Mouse (Mus musculus): ENCODE measurements around the gene Atp6v1d. TPM values are rescaled to one million over a fixed set of nuclear protein-coding genes. Genes with fewer than 3 reads are reported as not detected.

Atp6v1d gene
- polyA plus RNA-seq (2021): 86.4 TPM

GRCm38 (mm10) chr12:78861496-78862253 lies at the start of gene Atp6v1d, which contains the start of gene Eif2s1:
Gene Atp6v1d, minus strand, starts transcription at chr12:78861638.
Gene Eif2s1, plus strand, starts transcription at chr12:78861819.
- peak; percentile 97 for DNase-seq (ENCODE audit: low read depth, low spot score)
- POLR2A ChIA-PET: interaction anchor here (0.5 kb wide), 1 partner anchor 247 kb away, joined by 3 read pairs; no protein-coding TSS in a partner anchor
- TF ChIP-seq CTCF (IDR thresholded peaks at IDR 0.05): peak; percentile 97
- CTCF ChIA-PET: interaction anchor here (1.4 kb wide), 1 partner anchor 20 kb away, joined by 3 read pairs; no protein-coding TSS in a partner anchor
- H3K27me3 ChIP-seq: no peaks in the 10 kb centered on the region
- in situ Hi-C loops (cut with MboI; ENCODE audit: low pct_unique_long_range_greater_than_20kb): no loop called here
- ATAC-seq: peak; percentile 97

GRCm38 (mm10) chr12:78910684-78911461 lies 49.4 kb upstream of the Atp6v1d start:
- CTCF ChIA-PET: interaction anchor here (1.2 to 1.3 kb wide), 2 partner anchors 8 to 12 kb away, joined by 3 to 4 read pairs; no protein-coding TSS in a partner anchor
- POLR2A ChIA-PET: no interaction called here
- TF ChIP-seq CTCF (IDR thresholded peaks at IDR 0.05): no peak
- DNase-seq (ENCODE audit: low read depth, low spot score): no peak
- no peak for ATAC-seq
- no peaks in the 10 kb centered on the region for H3K27me3 ChIP-seq
- in situ Hi-C loops (cut with MboI; ENCODE audit: low pct_unique_long_range_greater_than_20kb): no loop called here

- DNase-seq (ENCODE audit: low read depth, low spot score) (peak; percentile 65), ATAC-seq (peak; percentile 79)
- in situ Hi-C loops (cut with MboI; ENCODE audit: low pct_unique_long_range_greater_than_20kb): no loop called here
- CTCF ChIA-PET: interaction anchor here (1.0 to 1.5 kb wide), 2 partner anchors 20 to 184 kb away, joined by 4 read pairs; no protein-coding TSS in a partner anchor
- no peaks in the 10 kb centered on the region for H3K27me3 ChIP-seq
- POLR2A ChIA-PET: no interaction called here
- no peak for TF ChIP-seq CTCF (IDR thresholded peaks at IDR 0.05)
Measured at GRCm38 (mm10) chr12:78908081-78908605, 46.7 kb upstream of the Atp6v1d start.

DNA sequence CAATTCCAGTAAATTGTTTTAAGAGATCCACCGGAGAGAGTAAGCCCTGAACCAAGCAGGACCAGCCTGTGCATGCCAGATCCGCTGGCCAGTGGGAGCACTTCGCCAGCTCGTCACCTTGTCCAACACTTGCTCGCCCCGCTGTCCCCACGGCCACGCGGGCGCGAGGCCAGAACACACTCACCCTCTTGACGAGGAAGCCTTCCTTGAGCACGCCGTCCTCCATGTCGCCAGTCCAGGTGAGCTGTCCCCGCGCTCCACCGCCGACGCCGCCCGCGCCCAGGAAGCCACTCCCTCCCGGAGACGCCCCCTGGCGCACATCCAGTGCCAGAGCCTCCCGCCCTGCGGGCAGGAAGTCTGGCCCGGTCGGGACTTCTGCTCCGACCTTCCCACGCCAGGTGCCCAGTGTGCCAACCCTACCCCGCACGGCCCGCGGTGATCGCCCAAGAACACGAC lies 45.3 kb upstream of the Atp6v1d start, which contains the start of gene Plek2:
Plek2 (minus strand) TSS at position 258 of the 456 bp plus-strand sequence.
- ChIA-PET POLR2A (no interaction called here), CTCF (no interaction called here)
- DNase-seq (ENCODE audit: low read depth, low spot score) (no peak), ATAC-seq (no peak)
- no peaks in the 10 kb centered on the region for H3K27me3 ChIP-seq
- no peak for TF ChIP-seq CTCF (IDR thresholded peaks at IDR 0.05)
- in situ Hi-C loops (cut with MboI; ENCODE audit: low pct_unique_long_range_greater_than_20kb): no loop called here

GRCm38 (mm10) chr12:78904499-78904898 lies 43.1 kb upstream of the Atp6v1d start:
- in situ Hi-C loops (cut with MboI; ENCODE audit: low pct_unique_long_range_greater_than_20kb): no loop called here
- POLR2A ChIA-PET: interaction anchor here (0.7 kb wide), 1 partner anchor 15 kb away, joined by 4 read pairs; no protein-coding TSS in a partner anchor
- no peaks in the 10 kb centered on the region for H3K27me3 ChIP-seq
- no peak for TF ChIP-seq CTCF (IDR thresholded peaks at IDR 0.05)
- no peak for ATAC-seq
- DNase-seq (ENCODE audit: low read depth, low spot score): no peak
- CTCF ChIA-PET: no interaction called here

DNA sequence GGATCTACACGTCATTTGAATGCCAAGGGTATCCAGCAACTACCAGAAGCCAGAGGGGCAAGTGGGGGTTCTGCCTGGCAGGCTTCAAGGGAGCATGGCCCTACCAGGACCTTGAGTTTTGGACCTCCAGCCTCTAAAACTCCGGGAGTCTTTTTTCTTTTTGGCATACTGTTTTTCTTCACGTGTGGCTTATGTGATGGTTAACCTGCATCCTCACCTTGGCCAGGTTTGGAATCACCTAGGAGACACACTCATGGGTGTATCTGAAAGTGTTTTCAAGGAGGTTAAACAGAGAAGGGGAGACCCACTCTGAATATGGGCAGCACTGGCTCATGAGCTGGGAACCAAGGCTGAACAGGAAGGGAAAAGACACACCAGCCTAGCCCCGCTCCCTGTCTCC lies 41.9 kb upstream of the Atp6v1d start:
- no peaks in the 10 kb centered on the region for H3K27me3 ChIP-seq
- CTCF ChIA-PET: no interaction called here
- ATAC-seq (no peak), DNase-seq (ENCODE audit: low read depth, low spot score) (no peak)
- POLR2A ChIA-PET: no interaction called here
- TF ChIP-seq CTCF (IDR thresholded peaks at IDR 0.05): no peak
- in situ Hi-C loops (cut with MboI; ENCODE audit: low pct_unique_long_range_greater_than_20kb): no loop called here

DNA sequence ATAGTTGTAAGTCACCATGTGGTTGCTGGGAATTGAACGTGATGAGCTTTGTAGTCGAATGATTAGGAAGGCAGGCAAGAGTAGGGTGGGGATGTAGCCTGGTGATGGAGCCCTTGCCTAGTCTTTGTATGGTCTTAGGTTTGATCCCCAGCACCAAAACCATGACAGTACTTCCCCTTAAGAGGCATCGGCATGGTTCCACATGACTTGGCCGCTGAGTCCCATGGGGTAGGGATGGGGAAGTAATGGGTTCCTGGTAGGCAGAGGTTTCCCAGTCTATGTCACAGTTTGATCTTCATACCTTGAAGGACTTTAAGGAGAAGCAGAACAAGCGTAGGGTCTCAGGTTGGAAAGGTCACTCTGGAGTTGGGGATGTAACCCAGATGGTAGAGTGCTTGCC lies 40.0 kb upstream of the Atp6v1d start:
- TF ChIP-seq CTCF (IDR thresholded peaks at IDR 0.05): no peak
- DNase-seq (ENCODE audit: low read depth, low spot score) (no peak), ATAC-seq (no peak)
- H3K27me3 ChIP-seq: no peaks in the 10 kb centered on the region
- POLR2A ChIA-PET: no interaction called here
- CTCF ChIA-PET: no interaction called here
- in situ Hi-C loops (cut with MboI; ENCODE audit: low pct_unique_long_range_greater_than_20kb): no loop called here

GRCm38 (mm10) chr12:78897861-78898260 lies 36.4 kb upstream of the Atp6v1d start:
- no peak for TF ChIP-seq CTCF (IDR thresholded peaks at IDR 0.05)
- CTCF ChIA-PET: interaction anchor here (1.1 kb wide), 1 partner anchor 12 kb away, joined by 3 read pairs; no protein-coding TSS in a partner anchor
- no peaks in the 10 kb centered on the region for H3K27me3 ChIP-seq
- DNase-seq (ENCODE audit: low read depth, low spot score) (no peak), ATAC-seq (no peak)
- in situ Hi-C loops (cut with MboI; ENCODE audit: low pct_unique_long_range_greater_than_20kb): no loop called here
- POLR2A ChIA-PET: no interaction called here

GRCm38 (mm10) chr12:78891149-78891548 lies 29.7 kb upstream of the Atp6v1d start:
- no peak for TF ChIP-seq CTCF (IDR thresholded peaks at IDR 0.05)
- in situ Hi-C loops (cut with MboI; ENCODE audit: low pct_unique_long_range_greater_than_20kb): no loop called here
- DNase-seq (ENCODE audit: low read depth, low spot score) (no peak), ATAC-seq (no peak)
- ChIA-PET CTCF (interaction anchor here (1.0 kb wide), 1 partner anchor 10 kb away, joined by 3 read pairs; no protein-coding TSS in a partner anchor), POLR2A (no interaction called here)
- H3K27me3 ChIP-seq: no peaks in the 10 kb centered on the region

GRCm38 (mm10) chr12:78890062-78890461 lies 28.6 kb upstream of the Atp6v1d start:
- no peak for DNase-seq (ENCODE audit: low read depth, low spot score)
- in situ Hi-C loops (cut with MboI; ENCODE audit: low pct_unique_long_range_greater_than_20kb): no loop called here
- no peaks in the 10 kb centered on the region for H3K27me3 ChIP-seq
- ChIA-PET POLR2A (no interaction called here), CTCF (interaction anchor here (2.3 kb wide), 1 partner anchor 10 kb away, joined by 7 read pairs; no protein-coding TSS in a partner anchor)
- no peak for ATAC-seq
- no peak for TF ChIP-seq CTCF (IDR thresholded peaks at IDR 0.05)
